Comparison of ENCODE assay signal across 22 mouse cellular contexts in genomic region chr10:85006573-85007310, GRCm38 (mm10).
DNase-seq lines count a peak whose midpoint lies in the region; ATAC-seq and TF ChIP-seq lines count a peak whose summit lies in the region.
"Had no signal": no experiment of that assay in that cellular context is flagged by ENCODE, and none has a peak within 500 bp of the region (broad histone marks: within the 10 kb centered on the region; RNA-seq: fewer than 3 reads in every experiment).

No protein-coding gene starts in this region.

- H3K27me3 ChIP-seq in kidney, embryonic 15.5 days, result no peaks in the 10 kb centered on the region
- no peaks in the 10 kb centered on the region for H3K27me3 ChIP-seq in liver, embryonic 15.5 days
- H3K27me3 ChIP-seq in forebrain, embryonic 15.5 days, result no peaks in the 10 kb centered on the region
- H3K27me3 ChIP-seq: CH12.LX; embryonic facial prominence, embryonic 13.5 days; heart, embryonic 15.5 days had no signal

- peaks cover 52% of the 10 kb centered on the region for H3K36me3 ChIP-seq in kidney, embryonic 15.5 days
- no peaks in the 10 kb centered on the region for H3K36me3 ChIP-seq in liver, embryonic 15.5 days (replicated peaks)
- 0 out of 2 replicates have a peak, but pooled peaks cover 5% of the 10 kb centered on the region for H3K36me3 ChIP-seq in forebrain, embryonic 15.5 days
- H3K36me3 ChIP-seq: heart, embryonic 15.5 days had no signal

- no peak overlapping the region for H3K4me2 ChIP-seq in kidney, embryonic 15.5 days
- H3K4me2 ChIP-seq in liver, embryonic 15.5 days, result no peak overlapping the region
- H3K4me2 ChIP-seq in forebrain, embryonic 15.5 days (replicated peaks), result no peak overlapping the region
- H3K4me2 ChIP-seq: embryonic facial prominence, embryonic 13.5 days; forebrain, embryonic 13.5 days; heart, embryonic 11.5 days; heart, embryonic 15.5 days; hindbrain, embryonic 14.5 days had no signal

- no peaks in the 10 kb centered on the region for H3K9me3 ChIP-seq in kidney, embryonic 15.5 days (replicated peaks)
- H3K9me3 ChIP-seq in liver, embryonic 15.5 days (replicated peaks), result no peaks in the 10 kb centered on the region
- no peaks in the 10 kb centered on the region for H3K9me3 ChIP-seq in forebrain, embryonic 15.5 days
- H3K9me3 ChIP-seq: embryonic facial prominence, embryonic 13.5 days; forebrain, embryonic 13.5 days; heart, embryonic 15.5 days had no signal

- no peak overlapping the region for H3K4me3 ChIP-seq in kidney, embryonic 15.5 days (replicated peaks)
- no peak overlapping the region for H3K4me3 ChIP-seq in liver, embryonic 15.5 days (replicated peaks)
- no peak overlapping the region for H3K4me3 ChIP-seq in lung, adult 2 months (replicated peaks; ENCODE audit: extremely low read depth, low read depth, low read length)
- H3K4me3 ChIP-seq in forebrain, embryonic 15.5 days, result no peak overlapping the region
- H3K4me3 ChIP-seq: embryonic facial prominence, embryonic 13.5 days; forebrain, embryonic 13.5 days; heart, adult 2 months; heart, embryonic 15.5 days had no signal

- 85% methylated on average over 7 of the region's 7 CpGs for WGBS in kidney, embryonic 15.5 days
- WGBS in liver, embryonic 15.5 days (ENCODE audit: insufficient replicate concordance), result 42% methylated on average over 7 of the region's 7 CpGs
- 89% methylated on average over 7 of the region's 7 CpGs for WGBS in lung, adult 2 months
- 82% methylated on average over 7 of the region's 7 CpGs for WGBS in forebrain, embryonic 15.5 days

- DNase-seq in kidney, postnatal 14 days, result no peak
- no peak for DNase-seq in lung, adult 2 months
- DNase-seq in cerebellum, adult 8-10 months, result no peak
- DNase-seq: adrenal gland, adult 2 months; adrenal gland, postnatal 25 days; cerebellum, adult 11 months; cerebellum, adult 9-11 months; cerebellum, postnatal 36 days; gastrocnemius, postnatal 10 days; heart, adult 2 months; heart, postnatal 14 days had no signal

- no peak overlapping the region for H3K9ac ChIP-seq in kidney, embryonic 15.5 days
- no peak overlapping the region for H3K9ac ChIP-seq in liver, embryonic 15.5 days
- H3K9ac ChIP-seq in forebrain, embryonic 15.5 days (replicated peaks), result no peak overlapping the region
- H3K9ac ChIP-seq: embryonic facial prominence, embryonic 13.5 days; forebrain, embryonic 13.5 days; heart, embryonic 15.5 days; hindbrain, embryonic 14.5 days had no signal

- H3K27ac ChIP-seq in kidney, embryonic 15.5 days, result 0 out of 2 replicates have a peak overlapping the region, but pooled peaks have one; percentile 19
- H3K27ac ChIP-seq in liver, embryonic 15.5 days (replicated peaks), result no peak overlapping the region
- H3K27ac ChIP-seq in forebrain, embryonic 15.5 days (replicated peaks), result no peak overlapping the region
- H3K27ac ChIP-seq: embryonic facial prominence, embryonic 13.5 days; forebrain, embryonic 13.5 days; heart, embryonic 15.5 days; hindbrain, embryonic 14.5 days had no signal

- TF ChIP-seq POLR2A in lung, adult 2 months (IDR thresholded peaks at IDR 0.05; ENCODE audit: borderline replicate concordance, extremely low read depth, low read depth, low read length), result no peak

- no peak for ATAC-seq in kidney, embryonic 15.5 days (replicated peaks; ENCODE audit: low FRiP score)
- peak; percentile 33; the same call in 1 of the 2 replicates for ATAC-seq in erythroblast, adult 5-6 weeks (replicated peaks; ENCODE audit: low FRiP score, poor library complexity, severe bottlenecking)
- ATAC-seq in liver, embryonic 15.5 days (ENCODE audit: insufficient read depth), result peak; percentile 61
- ATAC-seq in megakaryocyte-erythroid progenitor cell, adult 5-6 weeks (replicated peaks; ENCODE audit: low FRiP score, low TSS enrichment, poor library complexity, severe bottlenecking), result peak; percentile 78
- ATAC-seq in forebrain, embryonic 15.5 days (replicated peaks), result no peak
- ATAC-seq: forebrain, embryonic 13.5 days had no signal

- H3K4me1 ChIP-seq in kidney, embryonic 15.5 days, result no peaks in the 10 kb centered on the region
- H3K4me1 ChIP-seq in liver, embryonic 15.5 days (replicated peaks), result peaks cover 32% of the 10 kb centered on the region
- H3K4me1 ChIP-seq in lung, adult 2 months (ENCODE audit: control insufficient read depth, insufficient read depth, low read length), result no peaks in the 10 kb centered on the region
- H3K4me1 ChIP-seq in forebrain, embryonic 15.5 days, result peaks cover 8% of the 10 kb centered on the region
- H3K4me1 ChIP-seq: embryonic facial prominence, embryonic 13.5 days had no signal

- no peak for TF ChIP-seq CTCF in lung, adult 2 months (IDR thresholded peaks at IDR 0.05; ENCODE audit: insufficient read depth, low read length)

Comparison
In these comparisons a context has a peak if more than half of its experiments do, and no peak if none do; other contexts are left out.
1. ATAC-seq: peak in erythroblast, adult 5-6 weeks (single experiment), liver, embryonic 15.5 days (single experiment) and megakaryocyte-erythroid progenitor cell, adult 5-6 weeks (single experiment); none in kidney, embryonic 15.5 days (single experiment) and forebrain, embryonic 15.5 days (single experiment).